Mouse (Mus musculus) forebrain, embryonic 11.5 days (tissue): ENCODE results near the gene C5ar2. TPM values are rescaled to one million over a fixed set of nuclear protein-coding genes. Genes with fewer than 3 reads are reported as not detected.
"Not testable (repeated sequence)": the region's sequence is repeated elsewhere in the genome, so short reads cannot be mapped to it uniquely, and the experiment has no call there.

Experiments used
- ATAC-seq: fragments of 200-750 bp; cut with Nextera tagmentation; replicated peaks from 2 replicates; pipeline ENCODE4 v1.8.0; 2017; ENCODE audit warnings: moderate TSS enrichment; ENCODE audit not compliant: low FRiP score
- DNase-seq: peaks from one replicate; pipeline ENCODE4 v3.0.0-alpha.2; 2017; ENCODE audit warnings: low spot score
- H3K27ac ChIP-seq: fragments of 300-500 bp; sonication (generic); 2 replicates; pipeline ENCODE4 v1.5.1; 2014; ENCODE audit warnings: low read depth, low read length
- H3K27me3 ChIP-seq: fragments of 300-500 bp; sonication (generic); 2 replicates; pipeline ENCODE4 v1.6.1; 2014; ENCODE audit warnings: mild to moderate bottlenecking, low read length, mixed read lengths; ENCODE audit not compliant: control insufficient read depth, insufficient read depth
- H3K36me3 ChIP-seq: fragments of 300-500 bp; sonication (generic); 2 replicates; pipeline ENCODE4 v1.6.1; 2014; ENCODE audit warnings: mild to moderate bottlenecking, low read length, moderate library complexity, mixed read lengths; ENCODE audit not compliant: control insufficient read depth, insufficient read depth
- H3K4me1 ChIP-seq: fragments of 300-500 bp; sonication (generic); replicated peaks from 2 replicates; pipeline ENCODE4 v1.6.1; 2014; ENCODE audit warnings: low read length, mixed read lengths; ENCODE audit not compliant: control insufficient read depth, insufficient read depth
- H3K4me2 ChIP-seq: fragments of 300-500 bp; sonication (generic); 2 replicates; pipeline ENCODE4 v1.6.1; 2014; ENCODE audit warnings: low read depth, mild to moderate bottlenecking, low read length, moderate library complexity, mixed read lengths; ENCODE audit not compliant: severe bottlenecking
- H3K4me3 ChIP-seq: fragments of 300-500 bp; sonication (generic); 2 replicates; pipeline ENCODE4 v1.5.1; 2014; ENCODE audit warnings: low read depth, low read length
- H3K9ac ChIP-seq: fragments of 300-500 bp; sonication (generic); 2 replicates; pipeline ENCODE4 v1.6.1; 2014; ENCODE audit warnings: low read length
- H3K9me3 ChIP-seq: fragments of 300-500 bp; sonication (generic); 2 replicates; pipeline ENCODE4 v1.6.1; 2016; ENCODE audit warnings: low read length, mixed read lengths; ENCODE audit not compliant: control insufficient read depth
- WGBS: fragments of 180-500 bp; shearing (Covaris S2); extraction: QIAGEN DNeasy Blood & Tissue Kit; methylation state at CpG from one replicate; pipeline ENCODE4 v1.1.7; 2014; 5-methylcytosine and 5-hydroxymethylcytosine counted together
- polyA plus RNA-seq: library from polyadenylated mRNA; unstranded; fragments of >200 nt; fragmentation: Nextera tagmentation; extraction: Ambion mirVana; gene quantifications from 2 replicates; pipeline ENCODE4 v1.2.1, GENCODE M21; 2014

Gene C5ar2
- polyA plus RNA-seq, 1 experiment from 2014 or later: 0.12 TPM

DNA sequence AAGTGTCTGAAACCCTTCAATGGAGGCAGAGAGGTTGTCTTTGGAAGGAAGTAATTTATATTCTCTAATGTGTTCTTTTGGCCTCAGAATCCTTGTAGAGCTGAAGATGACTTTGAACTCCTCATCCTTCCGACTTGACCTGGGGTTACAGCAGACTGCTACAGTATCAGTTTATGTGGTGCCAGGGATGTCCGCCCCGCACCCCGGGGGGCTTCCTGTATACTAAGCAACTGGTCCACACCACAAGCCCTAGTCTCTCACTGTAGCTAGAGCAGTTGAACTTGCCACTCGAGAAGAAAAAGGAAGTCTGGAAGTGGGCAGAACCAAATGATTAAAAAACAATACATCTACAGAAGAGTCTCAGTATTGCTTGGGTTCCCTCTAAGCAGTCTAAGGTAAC, 19.9 kb upstream of the C5ar2 start:
- Histone ChIP-seq H3K9me3 (no peaks in the 10 kb centered on the region), H3K27me3 (no peaks in the 10 kb centered on the region), H3K9ac (no peak overlapping the region), H3K4me2 (no peak overlapping the region), H3K27ac (no peak overlapping the region), H3K36me3 (no peaks in the 10 kb centered on the region), H3K4me3 (no peak overlapping the region), H3K4me1 (no peaks in the 10 kb centered on the region)
- DNase-seq (no peak), ATAC-seq (no peak)
- 88% methylated on average over 5 of the region's 5 CpGs for WGBS

- 30% methylated on average over 8 of the region's 8 CpGs for WGBS
Measured at GRCm38 (mm10) chr7:16263015-16263787, 19.2 kb upstream of the C5ar2 start.

GRCm38 (mm10) chr7:16261097-16261496, 17.1 kb upstream of the C5ar2 start:
- Histone ChIP-seq H3K27me3 (no peaks in the 10 kb centered on the region), H3K27ac (no peak overlapping the region)

More at GRCm38 (mm10) chr7:16263015-16263787, 19.2 kb upstream of the C5ar2 start:
- no peaks in the 10 kb centered on the region for H3K9me3 ChIP-seq
- no peak overlapping the region for H3K9ac ChIP-seq
- DNase-seq (peak; percentile 82), ATAC-seq (no peak)
- no peaks in the 10 kb centered on the region for H3K27me3 ChIP-seq
- H3K4me3 ChIP-seq: no peak overlapping the region
- H3K27ac ChIP-seq: no peak overlapping the region
- no peaks in the 10 kb centered on the region for H3K4me1 ChIP-seq
- no peak overlapping the region for H3K4me2 ChIP-seq
- H3K36me3 ChIP-seq: no peaks in the 10 kb centered on the region

DNA sequence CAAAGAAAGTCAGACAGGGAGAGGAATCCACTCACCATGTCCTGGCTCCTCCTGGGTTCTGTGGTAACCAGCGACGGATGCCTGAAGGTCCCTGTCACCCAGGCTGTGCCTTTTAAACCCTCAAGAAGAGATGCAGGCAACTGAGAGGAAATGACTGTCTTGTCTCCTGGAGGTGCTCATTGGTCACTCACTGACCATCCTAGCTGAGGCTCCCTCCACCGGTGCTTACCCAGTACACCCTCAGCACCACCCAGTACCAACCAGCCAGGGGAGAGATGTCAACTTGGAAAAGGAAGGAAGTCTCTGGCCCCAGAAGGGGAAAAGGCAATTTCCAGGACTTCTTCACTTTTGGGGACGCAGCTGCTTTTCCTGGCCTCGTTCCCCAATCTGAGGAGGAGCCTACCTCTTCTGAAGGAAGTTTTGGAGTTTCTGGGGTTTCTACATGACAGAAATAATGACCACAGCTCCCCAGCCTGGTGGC, 15.2 kb upstream of the C5ar2 start, which contains the start of gene C5ar1:
C5ar1 (minus strand) TSS at position 431 of the 481 bp plus-strand sequence.
- no peak within 1 kb of the TSS for H3K4me2 ChIP-seq
- H3K27me3 ChIP-seq: no peaks in the 10 kb centered on the region
- H3K9me3 ChIP-seq: no peaks in the 10 kb centered on the region
- WGBS: 87% methylated on average over 5 of the region's 5 CpGs
- DNase-seq (no peak), ATAC-seq (no peak)
- H3K36me3 ChIP-seq: no peaks in the 10 kb centered on the region
- H3K4me3 ChIP-seq: no peak within 1 kb of the TSS
- no peaks in the 10 kb centered on the region for H3K4me1 ChIP-seq
- H3K9ac ChIP-seq: no peak within 1 kb of the TSS
- no peak within 1 kb of the TSS for H3K27ac ChIP-seq

More at GRCm38 (mm10) chr7:16261097-16261496, 17.1 kb upstream of the C5ar2 start:
- Histone ChIP-seq H3K36me3 (no peaks in the 10 kb centered on the region), H3K9me3 (no peaks in the 10 kb centered on the region), H3K9ac (no peak overlapping the region), H3K4me2 (no peak overlapping the region), H3K4me3 (no peak overlapping the region), H3K4me1 (no peaks in the 10 kb centered on the region)
- ATAC-seq (no peak), DNase-seq (no peak)
- WGBS: 72% methylated on average over 1 of the region's 1 CpGs

- ATAC-seq (no peak), DNase-seq (no peak)
- Histone ChIP-seq H3K9me3 (no peaks in the 10 kb centered on the region), H3K36me3 (no peaks in the 10 kb centered on the region), H3K4me1 (no peaks in the 10 kb centered on the region), H3K4me3 (no peak overlapping the region), H3K4me2 (no peak overlapping the region), H3K27ac (no peak overlapping the region), H3K27me3 (no peaks in the 10 kb centered on the region), H3K9ac (no peak overlapping the region)
- 89% methylated on average over 11 of the region's 11 CpGs for WGBS
Measured at GRCm38 (mm10) chr7:16257830-16258229, 13.9 kb upstream of the C5ar2 start.

GRCm38 (mm10) chr7:16255963-16256362, 12.0 kb upstream of the C5ar2 start:
- not testable (repeated sequence) for H3K27ac ChIP-seq, H3K4me1 ChIP-seq, DNase-seq, H3K9me3 ChIP-seq, H3K4me3 ChIP-seq, H3K4me2 ChIP-seq, H3K9ac ChIP-seq, ATAC-seq, H3K36me3 ChIP-seq, H3K27me3 ChIP-seq
- WGBS: 85% methylated on average over 4 of the region's 4 CpGs

GRCm38 (mm10) chr7:16254195-16254594, 10.2 kb upstream of the C5ar2 start:
- WGBS: 72% methylated on average over 4 of the region's 4 CpGs
- ATAC-seq (no peak), DNase-seq (no peak)
- H3K27me3 ChIP-seq: no peaks in the 10 kb centered on the region
- H3K36me3 ChIP-seq: no peaks in the 10 kb centered on the region
- no peak overlapping the region for H3K4me3 ChIP-seq
- no peak overlapping the region for H3K27ac ChIP-seq
- no peaks in the 10 kb centered on the region for H3K9me3 ChIP-seq
- H3K4me2 ChIP-seq: no peak overlapping the region
- H3K4me1 ChIP-seq: no peaks in the 10 kb centered on the region
- no peak overlapping the region for H3K9ac ChIP-seq

DNA sequence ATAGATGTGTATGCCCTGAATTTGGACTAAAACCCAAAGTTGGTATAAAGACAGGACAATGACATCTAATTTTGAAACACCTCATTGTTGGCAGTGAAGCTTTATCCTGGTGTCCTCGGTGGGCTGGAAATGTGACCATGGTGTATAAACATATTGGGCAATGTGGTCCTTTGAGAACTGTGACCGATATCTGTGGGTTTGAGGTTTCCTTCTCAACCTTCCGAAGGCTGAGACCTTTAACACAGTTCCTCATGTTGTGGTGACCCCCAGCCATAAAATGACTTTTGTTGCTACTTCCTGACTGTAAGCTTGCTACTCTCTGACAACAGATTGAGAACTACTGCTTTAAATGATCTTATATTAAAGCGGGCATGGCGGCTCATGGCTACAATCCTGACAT, 6.7 kb upstream of the C5ar2 start:
- ATAC-seq: no peak
- H3K27me3 ChIP-seq: no peaks in the 10 kb centered on the region
- WGBS: 87% methylated on average over 5 of the region's 5 CpGs
- H3K4me2 ChIP-seq: no peak overlapping the region
- no peaks in the 10 kb centered on the region for H3K4me1 ChIP-seq
- H3K36me3 ChIP-seq: no peaks in the 10 kb centered on the region
- H3K9ac ChIP-seq: no peak overlapping the region
- DNase-seq: no peak
- H3K27ac ChIP-seq: no peak overlapping the region
- H3K4me3 ChIP-seq: no peak overlapping the region
- H3K9me3 ChIP-seq: no peaks in the 10 kb centered on the region

GRCm38 (mm10) chr7:16245958-16246357, 2.0 kb upstream of the C5ar2 start:
- no peak overlapping the region for H3K4me2 ChIP-seq
- no peak for DNase-seq
- no peak overlapping the region for H3K27ac ChIP-seq
- no peaks in the 10 kb centered on the region for H3K27me3 ChIP-seq
- no peak for ATAC-seq
- no peak overlapping the region for H3K4me3 ChIP-seq
- WGBS: 52% methylated on average over 2 of the region's 4 CpGs
- H3K36me3 ChIP-seq: no peaks in the 10 kb centered on the region
- no peak overlapping the region for H3K9ac ChIP-seq
- no peaks in the 10 kb centered on the region for H3K4me1 ChIP-seq
- no peaks in the 10 kb centered on the region for H3K9me3 ChIP-seq
